Mouse (Mus musculus) kidney, embryonic 14.5 days (tissue): ENCODE results near the gene Bcr. TPM values are rescaled to one million over a fixed set of nuclear protein-coding genes. Genes with fewer than 3 reads are reported as not detected.

Source experiments
- ATAC-seq: fragments of 200-750 bp; cut with Nextera tagmentation; 2 replicates; pipeline ENCODE4 v1.8.0; 2017; ENCODE audit warnings: moderate number of reproducible peaks, mild to moderate bottlenecking, moderate TSS enrichment, moderate library complexity; ENCODE audit not compliant: low FRiP score, low TSS enrichment
- H3K27ac ChIP-seq: fragments of 300-500 bp; sonication (generic); 2 replicates; pipeline ENCODE4 v1.5.1; 2014; ENCODE audit warnings: low read depth, mild to moderate bottlenecking, low read length, moderate library complexity, mixed read lengths
- H3K27me3 ChIP-seq: fragments of 300-500 bp; sonication (generic); 2 replicates; pipeline ENCODE4 v1.6.1; 2014; ENCODE audit warnings: mild to moderate bottlenecking, low read length; ENCODE audit not compliant: control insufficient read depth, insufficient read depth
- H3K36me3 ChIP-seq: fragments of 300-500 bp; sonication (generic); 2 replicates; pipeline ENCODE4 v1.6.1; 2014; ENCODE audit warnings: low read length, mixed read lengths; ENCODE audit not compliant: control insufficient read depth, insufficient read depth
- H3K4me1 ChIP-seq: fragments of 300-500 bp; sonication (generic); 2 replicates; pipeline ENCODE4 v1.6.1; 2014; ENCODE audit warnings: low read length, mixed read lengths; ENCODE audit not compliant: control insufficient read depth, insufficient read depth
- H3K4me2 ChIP-seq: fragments of 300-500 bp; sonication (generic); replicated peaks from 2 replicates; pipeline ENCODE4 v1.6.1; 2014; ENCODE audit warnings: low read depth, mild to moderate bottlenecking, low read length
- H3K4me3 ChIP-seq: fragments of 300-500 bp; sonication (generic); 2 replicates; pipeline ENCODE4 v1.5.1; 2014; ENCODE audit warnings: mild to moderate bottlenecking, low read length
- H3K9ac ChIP-seq: fragments of 300-500 bp; sonication (generic); 2 replicates; pipeline ENCODE4 v1.6.1; 2014; ENCODE audit warnings: low read depth, mild to moderate bottlenecking, low read length, moderate library complexity
- H3K9me3 ChIP-seq: fragments of 300-500 bp; sonication (generic); 2 replicates; pipeline ENCODE4 v1.6.1; 2016; ENCODE audit warnings: low read length; ENCODE audit not compliant: control insufficient read depth
- WGBS: fragments of 180-500 bp; shearing (Covaris S2); extraction: QIAGEN DNeasy Blood & Tissue Kit; methylation state at CpG from one replicate; pipeline ENCODE4 v1.1.7; 2014; 5-methylcytosine and 5-hydroxymethylcytosine counted together
- polyA plus RNA-seq: library from polyadenylated mRNA; unstranded; fragments of >200 nt; fragmentation: Nextera tagmentation; extraction: Ambion mirVana; gene quantifications from 2 replicates; pipeline ENCODE4 v1.2.1, GENCODE M21; 2014

Bcr gene
- polyA plus RNA-seq, 1 experiment from 2014 or later, result 10.0 TPM

- no peak for ATAC-seq
- WGBS, result 45% methylated on average over 11 of the region's 11 CpGs
- H3K36me3 ChIP-seq, result no peaks in the 10 kb centered on the region
Measured at GRCm38 (mm10) chr10:75070281-75070976, 10.0 kb downstream of the Bcr start.

GRCm38 (mm10) chr10:75075665-75076064, 15.3 kb downstream of the Bcr start:
- Histone ChIP-seq H3K9me3 (no peaks in the 10 kb centered on the region), H3K27ac (no peak overlapping the region), H3K4me2 (no peak overlapping the region), H3K36me3 (no peaks in the 10 kb centered on the region), H3K4me3 (no peak overlapping the region), H3K4me1 (peaks cover 11% of the 10 kb centered on the region; the same call in 1 of the 2 replicates), H3K9ac (no peak overlapping the region), H3K27me3 (no peaks in the 10 kb centered on the region)
- 59% methylated on average over 5 of the region's 5 CpGs for WGBS
- ATAC-seq, result no peak

More at GRCm38 (mm10) chr10:75070281-75070976, 10.0 kb downstream of the Bcr start:
- H3K4me1 ChIP-seq, result peaks cover 13% of the 10 kb centered on the region
- no peaks in the 10 kb centered on the region for H3K27me3 ChIP-seq
- no peak overlapping the region for H3K4me2 ChIP-seq
- no peak overlapping the region for H3K9ac ChIP-seq
- H3K4me3 ChIP-seq, result no peak overlapping the region
- no peak overlapping the region for H3K27ac ChIP-seq
- no peaks in the 10 kb centered on the region for H3K9me3 ChIP-seq

GRCm38 (mm10) chr10:75078174-75079128, 18.1 kb downstream of the Bcr start:
- H3K4me2 ChIP-seq, result no peak overlapping the region
- H3K4me3 ChIP-seq, result no peak overlapping the region
- H3K4me1 ChIP-seq, result peaks cover 11% of the 10 kb centered on the region; the same call in 1 of the 2 replicates
- ATAC-seq, result peak; percentile 67; the same call in 1 of the 2 replicates
- H3K27me3 ChIP-seq, result no peaks in the 10 kb centered on the region
- WGBS, result 63% methylated on average over 14 of the region's 14 CpGs
- no peaks in the 10 kb centered on the region for H3K36me3 ChIP-seq
- no peaks in the 10 kb centered on the region for H3K9me3 ChIP-seq
- H3K27ac ChIP-seq, result no peak overlapping the region
- H3K9ac ChIP-seq, result no peak overlapping the region

- Histone ChIP-seq H3K27me3 (no peaks in the 10 kb centered on the region), H3K27ac (no peak overlapping the region), H3K9me3 (no peaks in the 10 kb centered on the region), H3K36me3 (no peaks in the 10 kb centered on the region), H3K4me2 (no peak overlapping the region), H3K9ac (no peak overlapping the region), H3K4me1 (no peaks in the 10 kb centered on the region), H3K4me3 (no peak overlapping the region)
- no peak for ATAC-seq
- 89% methylated on average over 1 of the region's 1 CpGs for WGBS
Measured at GRCm38 (mm10) chr10:75085330-75085729, 24.9 kb downstream of the Bcr start.

GRCm38 (mm10) chr10:75088471-75088870, 28.1 kb downstream of the Bcr start:
- 92% methylated on average over 4 of the region's 4 CpGs for WGBS
- no peaks in the 10 kb centered on the region for H3K9me3 ChIP-seq
- H3K4me3 ChIP-seq, result no peak overlapping the region
- ATAC-seq, result no peak
- no peak overlapping the region for H3K27ac ChIP-seq
- H3K27me3 ChIP-seq, result no peaks in the 10 kb centered on the region
- no peaks in the 10 kb centered on the region for H3K36me3 ChIP-seq
- H3K9ac ChIP-seq, result no peak overlapping the region
- peaks cover 9% of the 10 kb centered on the region for H3K4me1 ChIP-seq
- H3K4me2 ChIP-seq, result no peak overlapping the region

GRCm38 (mm10) chr10:75091478-75092152, 31.2 kb downstream of the Bcr start:
- no peak overlapping the region for H3K4me3 ChIP-seq
- no peak overlapping the region for H3K9ac ChIP-seq
- no peaks in the 10 kb centered on the region for H3K27me3 ChIP-seq
- H3K4me1 ChIP-seq, result peaks cover 15% of the 10 kb centered on the region
- no peaks in the 10 kb centered on the region for H3K36me3 ChIP-seq
- no peak overlapping the region for H3K27ac ChIP-seq
- H3K4me2 ChIP-seq, result no peak overlapping the region
- ATAC-seq, result no peak
- H3K9me3 ChIP-seq, result no peaks in the 10 kb centered on the region
- 83% methylated on average over 10 of the region's 10 CpGs for WGBS

GRCm38 (mm10) chr10:75093252-75093987, 33.0 kb downstream of the Bcr start:
- H3K4me1 ChIP-seq, result peaks cover 29% of the 10 kb centered on the region
- H3K36me3 ChIP-seq, result no peaks in the 10 kb centered on the region
- H3K4me3 ChIP-seq, result no peak overlapping the region
- H3K27me3 ChIP-seq, result no peaks in the 10 kb centered on the region
- H3K4me2 ChIP-seq, result peak overlapping the region; percentile 33; the same call in 1 of the 2 replicates
- no peaks in the 10 kb centered on the region for H3K9me3 ChIP-seq
- 6% methylated on average over 22 of the region's 22 CpGs for WGBS
- H3K9ac ChIP-seq, result no peak overlapping the region
- peak; percentile 65 for ATAC-seq
- H3K27ac ChIP-seq, result 0 out of 2 replicates have a peak overlapping the region, but pooled peaks have one; percentile 17

GRCm38 (mm10) chr10:75094338-75094737, 33.9 kb downstream of the Bcr start:
- WGBS, result 100% methylated on average over 1 of the region's 1 CpGs
- H3K36me3 ChIP-seq, result no peaks in the 10 kb centered on the region
- no peak for ATAC-seq
- no peak overlapping the region for H3K9ac ChIP-seq
- no peaks in the 10 kb centered on the region for H3K27me3 ChIP-seq
- H3K4me2 ChIP-seq, result no peak overlapping the region
- H3K4me1 ChIP-seq, result peaks cover 36% of the 10 kb centered on the region
- H3K9me3 ChIP-seq, result no peaks in the 10 kb centered on the region
- no peak overlapping the region for H3K4me3 ChIP-seq
- H3K27ac ChIP-seq, result no peak overlapping the region
